Mouse (Mus musculus) E14TG2a.4 (cell line): ENCODE results near the gene Efna5.

ENCODE experiments used
- CTCF ChIP-seq: conservative IDR thresholded peaks from 2 replicates; pipeline ENCODE4 v1.5.1; 2014; ENCODE audit warnings: low read length
- NANOG ChIP-seq: IDR thresholded peaks from 2 replicates; pipeline ENCODE4 v1.6.1; 2014; ENCODE audit warnings: borderline replicate concordance, low read length, mixed read lengths
- POU5F1 ChIP-seq: IDR thresholded peaks from 2 replicates; pipeline ENCODE4 v1.6.1; 2014; ENCODE audit warnings: low read length, borderline replicate concordance

DNA sequence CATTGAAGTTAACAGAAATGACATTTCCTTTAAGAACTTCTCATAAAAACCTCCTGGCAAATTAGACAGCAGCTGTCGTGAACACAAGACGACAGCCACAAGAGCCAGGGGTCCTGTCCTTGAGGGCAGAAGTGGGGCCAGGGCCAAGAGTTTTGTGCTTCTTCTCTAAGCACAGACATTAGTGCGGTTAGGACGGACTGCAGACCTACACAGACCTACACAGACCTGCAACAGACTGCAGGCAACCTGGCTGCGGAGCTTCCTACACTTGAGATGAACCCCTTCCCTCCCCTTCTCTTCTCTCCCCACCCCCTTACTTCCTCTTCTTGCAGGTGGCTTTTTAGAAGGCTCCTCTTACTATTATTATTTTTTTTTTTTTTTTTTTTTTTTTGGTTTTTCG is 100.0 kb downstream of the Efna5 start:
- TF ChIP-seq CTCF (no peak), POU5F1 (no peak), NANOG (no peak)
